Mouse (Mus musculus) lung, postnatal 0 days (tissue): ENCODE data around the gene Med13l.

Source experiments
- CTCF ChIP-seq: IDR thresholded peaks from 2 replicates; pipeline ENCODE4 v1.5.1; 2016; ENCODE audit warnings: antibody characterized with exemption, mild to moderate bottlenecking
- EP300 ChIP-seq: IDR thresholded peaks from 2 replicates; pipeline ENCODE4 v1.6.1; 2016; ENCODE audit warnings: antibody characterized with exemption, mild to moderate bottlenecking, control low read depth

DNA sequence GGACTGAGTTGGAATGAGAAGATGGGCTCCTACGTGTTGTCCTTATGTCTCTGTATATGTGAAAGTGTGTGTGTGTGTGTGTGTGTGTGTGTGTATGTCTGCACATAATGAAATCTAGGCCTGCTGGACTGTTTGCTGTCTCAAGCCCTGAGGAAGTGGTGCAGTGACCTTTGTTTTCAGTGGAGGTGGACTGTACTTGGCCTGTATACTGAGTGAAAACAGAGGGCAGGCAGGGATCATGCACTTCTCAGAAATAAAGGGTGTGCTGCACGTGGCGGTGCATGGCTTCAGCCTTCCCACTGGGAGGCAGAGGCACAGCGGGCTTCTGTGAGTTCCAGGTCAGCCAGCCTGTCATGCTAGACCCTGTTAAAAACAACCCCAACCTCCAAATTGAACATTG, 11.0 kb downstream of the Med13l start:
- TF ChIP-seq CTCF (no peak), EP300 (no peak)
